Mouse (Mus musculus): ENCODE data around the gene Map1a. TPM values are rescaled to one million over a fixed set of nuclear protein-coding genes. Genes with fewer than 3 reads are reported as not detected.

The Map1a gene
- polyA plus RNA-seq, 1 experiment from 2014 or later: 2.5 TPM

DNA sequence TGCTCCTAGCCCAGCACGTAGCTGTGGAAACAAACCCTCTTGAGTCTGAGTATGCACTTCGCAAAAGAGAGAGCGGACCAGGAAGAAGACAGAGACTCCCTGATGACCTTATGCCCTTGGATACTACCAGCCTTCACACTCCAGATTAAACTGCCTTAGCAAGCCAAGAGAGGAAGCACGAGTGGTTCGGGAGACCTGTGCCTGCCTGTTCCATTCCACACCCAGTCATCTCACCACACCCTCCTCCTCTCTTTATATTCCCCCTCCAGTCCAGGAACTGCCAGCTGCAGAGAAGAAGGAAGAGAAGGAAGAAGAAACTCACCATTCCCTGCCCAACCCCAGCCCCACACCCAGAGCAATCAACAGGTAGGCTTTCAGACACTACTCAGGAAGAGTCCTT is 68.1 kb downstream of the Map1a start, which contains the start of gene Ckmt1:
Ckmt1 (plus strand) TSS at position 221 of the 400 bp plus-strand sequence.
- peak within 1 kb of the TSS; percentile 59 for H3K4me2 ChIP-seq (replicated peaks; ENCODE audit: low read depth, low read length)
- H3K27ac ChIP-seq (ENCODE audit: low read length): no peak within 1 kb of the TSS
- ATAC-seq (ENCODE audit: low FRiP score, low TSS enrichment): no peak
- no peaks in the 10 kb centered on the region for H3K36me3 ChIP-seq (ENCODE audit: insufficient read depth, low read length)
- peak within 1 kb of the TSS; percentile 40 for H3K4me3 ChIP-seq (ENCODE audit: low read length)
- H3K9ac ChIP-seq (replicated peaks; ENCODE audit: low read length): peak within 1 kb of the TSS; percentile 50
- H3K4me1 ChIP-seq (ENCODE audit: insufficient read depth, low read length): peaks cover 16% of the 10 kb centered on the region
- 40% methylated on average over 5 of the region's 5 CpGs for WGBS
- peaks cover 14% of the 10 kb centered on the region for H3K27me3 ChIP-seq (ENCODE audit: insufficient read depth, low read length)
- no peaks in the 10 kb centered on the region for H3K9me3 ChIP-seq (ENCODE audit: low read length)

GRCm38 (mm10) chr2:121357961-121358360 is 68.6 kb downstream of the Map1a start:
- 1% methylated on average over 4 of the region's 4 CpGs for WGBS
- Histone ChIP-seq H3K27me3 (ENCODE audit: insufficient read depth, low read length) (peaks cover 14% of the 10 kb centered on the region), H3K36me3 (ENCODE audit: insufficient read depth, low read length) (no peaks in the 10 kb centered on the region), H3K9ac (replicated peaks; ENCODE audit: low read length) (no peak overlapping the region), H3K4me2 (replicated peaks; ENCODE audit: low read depth, low read length) (peak overlapping the region; percentile 59), H3K4me1 (ENCODE audit: insufficient read depth, low read length) (peaks cover 16% of the 10 kb centered on the region), H3K9me3 (ENCODE audit: low read length) (no peaks in the 10 kb centered on the region), H3K27ac (ENCODE audit: low read length) (no peak overlapping the region), H3K4me3 (ENCODE audit: low read length) (peak overlapping the region; percentile 40)
- no peak for ATAC-seq (ENCODE audit: low FRiP score, low TSS enrichment)

- H3K4me1 ChIP-seq (ENCODE audit: insufficient read depth, low read length): peaks cover 16% of the 10 kb centered on the region
- H3K9me3 ChIP-seq (ENCODE audit: low read length): no peaks in the 10 kb centered on the region
- peak overlapping the region; percentile 59 for H3K4me2 ChIP-seq (replicated peaks; ENCODE audit: low read depth, low read length)
- ATAC-seq (ENCODE audit: low FRiP score, low TSS enrichment): peak; percentile 75
- peak overlapping the region; percentile 50 for H3K9ac ChIP-seq (replicated peaks; ENCODE audit: low read length)
- H3K36me3 ChIP-seq (ENCODE audit: insufficient read depth, low read length): no peaks in the 10 kb centered on the region
- 2% methylated on average over 16 of the region's 16 CpGs for WGBS
- H3K4me3 ChIP-seq (ENCODE audit: low read length): peak overlapping the region; percentile 40
- H3K27me3 ChIP-seq (ENCODE audit: insufficient read depth, low read length): peaks cover 14% of the 10 kb centered on the region
- no peak overlapping the region for H3K27ac ChIP-seq (ENCODE audit: low read length)
These were observed 69.0 kb downstream of the Map1a start for GRCm38 (mm10) chr2:121358381-121358780.

- Histone ChIP-seq H3K27ac (ENCODE audit: low read length) (no peak overlapping the region), H3K27me3 (ENCODE audit: insufficient read depth, low read length) (peaks cover 14% of the 10 kb centered on the region), H3K4me1 (ENCODE audit: insufficient read depth, low read length) (peaks cover 9% of the 10 kb centered on the region), H3K4me2 (replicated peaks; ENCODE audit: low read depth, low read length) (no peak overlapping the region), H3K9me3 (ENCODE audit: low read length) (no peaks in the 10 kb centered on the region), H3K4me3 (ENCODE audit: low read length) (no peak overlapping the region), H3K36me3 (ENCODE audit: insufficient read depth, low read length) (no peaks in the 10 kb centered on the region), H3K9ac (replicated peaks; ENCODE audit: low read length) (no peak overlapping the region)
- no peak for ATAC-seq (ENCODE audit: low FRiP score, low TSS enrichment)
- 32% methylated on average over 4 of the region's 4 CpGs for WGBS
These were observed 70.1 kb downstream of the Map1a start for GRCm38 (mm10) chr2:121359461-121359860.

Other genes starting within 250 kb of the Map1a start
- 5.6 and 6.7 TPM in 2 replicates for gene Tgm5, start 203.8 kb upstream of the Map1a start, polyA plus RNA-seq (2015; fragmentation: Nextera tagmentation; extraction: Ambion mirVana)
- 0.28 and 0.30 TPM in 2 replicates for gene Tgm7, start 179.8 kb upstream of the Map1a start, polyA plus RNA-seq (2015; fragmentation: Nextera tagmentation; extraction: Ambion mirVana)
- gene Adal, start 149.2 kb upstream of the Map1a start, polyA plus RNA-seq (2015; fragmentation: Nextera tagmentation; extraction: Ambion mirVana): 23.9 and 26.2 TPM in 2 replicates
- 26.3 and 28.4 TPM in 2 replicates for gene Lcmt2, start 148.9 kb upstream of the Map1a start, polyA plus RNA-seq (2015; fragmentation: Nextera tagmentation; extraction: Ambion mirVana)
- 56.9 and 69.4 TPM in 2 replicates for gene Tubgcp4, start 118.9 kb upstream of the Map1a start, polyA plus RNA-seq (2015; fragmentation: Nextera tagmentation; extraction: Ambion mirVana)
- gene Zscan29, start 118.5 kb upstream of the Map1a start, polyA plus RNA-seq (2015; fragmentation: Nextera tagmentation; extraction: Ambion mirVana): 12.1 and 15.6 TPM in 2 replicates
- 64.0 and 71.5 TPM in 2 replicates for gene Trp53bp1, start 18.2 kb upstream of the Map1a start, polyA plus RNA-seq (2015; fragmentation: Nextera tagmentation; extraction: Ambion mirVana)
- 14.4 and 15.8 TPM in 2 replicates for gene Ppip5k1, start 65.8 kb downstream of the Map1a start, polyA plus RNA-seq (2015; fragmentation: Nextera tagmentation; extraction: Ambion mirVana)
- gene Ckmt1, start 68.1 kb downstream of the Map1a start, polyA plus RNA-seq (2015; fragmentation: Nextera tagmentation; extraction: Ambion mirVana): 28.2 and 34.6 TPM in 2 replicates
- not detected in 2 replicates for gene Strc, start 97.6 kb downstream of the Map1a start, polyA plus RNA-seq (2015; fragmentation: Nextera tagmentation; extraction: Ambion mirVana)
- 838 and 877 TPM in 2 replicates for gene Pdia3, start 124.2 kb downstream of the Map1a start, polyA plus RNA-seq (2015; fragmentation: Nextera tagmentation; extraction: Ambion mirVana)
- 2.0 and 3.0 TPM in 2 replicates for gene Catsper2, start 124.2 kb downstream of the Map1a start, polyA plus RNA-seq (2015; fragmentation: Nextera tagmentation; extraction: Ambion mirVana)
- 12.3 and 14.5 TPM in 2 replicates for gene Ell3, start 154.7 kb downstream of the Map1a start, polyA plus RNA-seq (2015; fragmentation: Nextera tagmentation; extraction: Ambion mirVana)
- gene Serf2, start 159.6 kb downstream of the Map1a start, polyA plus RNA-seq (2015; fragmentation: Nextera tagmentation; extraction: Ambion mirVana): 448 and 451 TPM in 2 replicates
- gene Hypk, start 163.7 kb downstream of the Map1a start, polyA plus RNA-seq (2015; fragmentation: Nextera tagmentation; extraction: Ambion mirVana): 104 and 106 TPM in 2 replicates
- 0.09 and 0.18 TPM in 2 replicates for gene Serinc4, start 167.2 kb downstream of the Map1a start, polyA plus RNA-seq (2015; fragmentation: Nextera tagmentation; extraction: Ambion mirVana)
- 56.7 and 57.2 TPM in 2 replicates for gene Mfap1b, start 184.5 kb downstream of the Map1a start, polyA plus RNA-seq (2015; fragmentation: Nextera tagmentation; extraction: Ambion mirVana)
- gene Mfap1a, start 217.1 kb downstream of the Map1a start, polyA plus RNA-seq (2015; fragmentation: Nextera tagmentation; extraction: Ambion mirVana): 28.3 and 30.6 TPM in 2 replicates
- gene Wdr76, start 217.1 kb downstream of the Map1a start, polyA plus RNA-seq (2015; fragmentation: Nextera tagmentation; extraction: Ambion mirVana): 6.7 and 8.4 TPM in 2 replicates

Measured in kidney, embryonic 16.5 days (tissue).